Mouse (Mus musculus) common myeloid progenitor, adult 5-6 weeks (primary cell): Measurements from ENCODE around the gene Adgrb2. TPM values are rescaled to one million over a fixed set of nuclear protein-coding genes. Genes with fewer than 3 reads are reported as not detected.

Source experiments
- ATAC-seq: replicated peaks from 2 replicates; pipeline ENCODE4 v1.8.0; 2016; ENCODE audit warnings: low read depth, mild to moderate bottlenecking, moderate TSS enrichment, inconsistent platforms; ENCODE audit not compliant: poor library complexity, severe bottlenecking
- total RNA-seq: library from RNA; stranded (forward); fragments of 200-1000, 187-1606 nt; gene quantifications from 2 replicates; pipeline ENCODE4 v1.2.3, GENCODE M21; 2017

Gene Adgrb2
- total RNA-seq, 1 experiment from 2014 or later = 0.87 TPM

GRCm38 (mm10) chr4:130056471-130056870 lies 71.8 kb downstream of the Adgrb2 start:
- no peak for ATAC-seq

GRCm38 (mm10) chr4:130060937-130061336 lies 76.3 kb downstream of the Adgrb2 start:
- ATAC-seq = no peak

- no peak for ATAC-seq
Measured at GRCm38 (mm10) chr4:130063191-130063590, 78.5 kb downstream of the Adgrb2 start.

- no peak; the same call in 1 of the 2 replicates for ATAC-seq
Measured at GRCm38 (mm10) chr4:130066816-130067215, 82.1 kb downstream of the Adgrb2 start.

- no peak for ATAC-seq
Measured at GRCm38 (mm10) chr4:130070523-130070922, 85.9 kb downstream of the Adgrb2 start.

- no peak for ATAC-seq
Measured at GRCm38 (mm10) chr4:130071758-130072157, 87.1 kb downstream of the Adgrb2 start.

Other genes starting within 250 kb of the Adgrb2 start
- gene Khdrbs1, start 242.6 kb upstream of the Adgrb2 start, total RNA-seq = 102 and 120 TPM in 2 replicates
- 364 and 441 TPM in 2 replicates for gene Ptp4a2, start 173.7 kb upstream of the Adgrb2 start, total RNA-seq
- 0.05 TPM in 1 of 2 replicates, not detected in the other for gene Spocd1, start 55.6 kb upstream of the Adgrb2 start, total RNA-seq
- 4.6 and 4.8 TPM in 2 replicates for gene Col16a1, start 63.0 kb downstream of the Adgrb2 start, total RNA-seq
- 14.0 and 14.9 TPM in 2 replicates for gene Pef1, start 117.7 kb downstream of the Adgrb2 start, total RNA-seq
- gene Hcrtr1, start 154.5 kb downstream of the Adgrb2 start, total RNA-seq = not detected in 2 replicates
- 3.5 and 4.8 TPM in 2 replicates for gene Tinagl1, start 190.3 kb downstream of the Adgrb2 start, total RNA-seq
- gene Gm853, start 237.5 kb downstream of the Adgrb2 start, total RNA-seq = not detected in 2 replicates